In genomic region chr8:60982701-60983687, GRCm38 (mm10) we compare ENCODE assay signal across 7 mouse cellular contexts. TPM values are rescaled to one million over a fixed set of nuclear protein-coding genes. Genes with fewer than 3 reads are reported as not detected.
DNase-seq lines count a peak whose midpoint lies in the region; ATAC-seq lines count a peak whose summit lies in the region.

Clcn3 (minus strand) TSS chr8:60983300.

- WGBS in embryonic facial prominence, embryonic 11.5 days, result under 1% methylated on average over 101 of the region's 101 CpGs
- under 1% methylated on average over 101 of the region's 101 CpGs for WGBS in limb, embryonic 10.5 days
- WGBS in midbrain, embryonic 13.5 days, result under 1% methylated on average over 101 of the region's 101 CpGs

- no peaks in the 10 kb centered on the region for H3K4me1 ChIP-seq in embryonic facial prominence, embryonic 11.5 days (ENCODE audit: control insufficient read depth, insufficient read depth, low read length)
- H3K4me1 ChIP-seq in limb, embryonic 10.5 days, result peaks cover 10% of the 10 kb centered on the region
- peaks cover 22% of the 10 kb centered on the region for H3K4me1 ChIP-seq in midbrain, embryonic 13.5 days (replicated peaks)

- H3K4me3 ChIP-seq in embryonic facial prominence, embryonic 11.5 days (ENCODE audit: low read depth, low read length), result peak within 1 kb of the TSS; percentile 76
- peak within 1 kb of the TSS; percentile 84 for H3K4me3 ChIP-seq in limb, embryonic 10.5 days
- peak within 1 kb of the TSS; percentile 87 for H3K4me3 ChIP-seq in midbrain, embryonic 13.5 days (replicated peaks)

- H3K4me2 ChIP-seq in embryonic facial prominence, embryonic 11.5 days (ENCODE audit: low read depth, low read length), result peak within 1 kb of the TSS; percentile 90
- H3K4me2 ChIP-seq in midbrain, embryonic 13.5 days (replicated peaks), result peak within 1 kb of the TSS; percentile 97

- peak within 1 kb of the TSS; percentile 69 for H3K9ac ChIP-seq in embryonic facial prominence, embryonic 11.5 days (replicated peaks; ENCODE audit: low read length)
- H3K9ac ChIP-seq in midbrain, embryonic 13.5 days (replicated peaks), result peak within 1 kb of the TSS; percentile 86

- no peaks in the 10 kb centered on the region for H3K36me3 ChIP-seq in embryonic facial prominence, embryonic 11.5 days (replicated peaks; ENCODE audit: control insufficient read depth, insufficient read depth, low read depth, low read length)
- H3K36me3 ChIP-seq in limb, embryonic 10.5 days, result no peaks in the 10 kb centered on the region
- H3K36me3 ChIP-seq in midbrain, embryonic 13.5 days, result no peaks in the 10 kb centered on the region

- no peaks in the 10 kb centered on the region for H3K9me3 ChIP-seq in embryonic facial prominence, embryonic 11.5 days (replicated peaks; ENCODE audit: control insufficient read depth, low read length)
- H3K9me3 ChIP-seq in limb, embryonic 10.5 days (replicated peaks), result no peaks in the 10 kb centered on the region
- H3K9me3 ChIP-seq in midbrain, embryonic 13.5 days, result no peaks in the 10 kb centered on the region

- peak; percentile 100 for ATAC-seq in embryonic facial prominence, embryonic 11.5 days (replicated peaks; ENCODE audit: insufficient number of reproducible peaks, low FRiP score, low TSS enrichment, low read depth)
- ATAC-seq in granulocyte monocyte progenitor cell, adult 5-6 weeks (replicated peaks; ENCODE audit: poor library complexity, severe bottlenecking), result peak; percentile 90
- peak; percentile 99 for ATAC-seq in midbrain, embryonic 13.5 days

- 0 out of 2 replicates have a peak within 1 kb of the TSS, but pooled peaks have one; percentile 41 for H3K27ac ChIP-seq in embryonic facial prominence, embryonic 11.5 days (replicated peaks; ENCODE audit: low read depth, low read length)
- peak within 1 kb of the TSS; percentile 75 for H3K27ac ChIP-seq in limb, embryonic 10.5 days
- peak within 1 kb of the TSS; percentile 81 for H3K27ac ChIP-seq in midbrain, embryonic 13.5 days

- peak; percentile 99 for DNase-seq in adrenal gland, postnatal 14 days
- DNase-seq in embryonic facial prominence, embryonic 11.5 days (ENCODE audit: low spot score), result peak; percentile 98
- peak; percentile 98 for DNase-seq in kidney, adult 11 months
- DNase-seq in limb, embryonic 10.5 days (ENCODE audit: low spot score), result peak; percentile 98
- DNase-seq in spleen, adult 12 weeks (ENCODE audit: low spot score), result peak; percentile 99

- H3K27me3 ChIP-seq in embryonic facial prominence, embryonic 11.5 days (ENCODE audit: control insufficient read depth, insufficient read depth, low read length), result no peaks in the 10 kb centered on the region
- no peaks in the 10 kb centered on the region for H3K27me3 ChIP-seq in limb, embryonic 10.5 days (ENCODE audit: low read depth, poor library complexity, severe bottlenecking)
- H3K27me3 ChIP-seq in midbrain, embryonic 13.5 days, result no peaks in the 10 kb centered on the region

RNA-seq across cellular contexts. Expression of gene Clcn3, which starts in this region (rescaled TPM):
- 37.9 and 38.6 TPM in 2 replicates for total RNA-seq in adrenal gland, postnatal 14 days (2021)
- 18.0 and 19.7 TPM in 2 replicates for polyA plus RNA-seq in embryonic facial prominence, embryonic 11.5 days (2014; fragmentation: Nextera tagmentation; extraction: Ambion mirVana)
- total RNA-seq in granulocyte monocyte progenitor cell, adult 5-6 weeks (2014; fragmentation: Nextera tagmentation), result 14.8 and 19.5 TPM in 2 replicates
- total RNA-seq in granulocyte monocyte progenitor cell, adult 5-6 weeks (2017), result 26.7 and 28.8 TPM in 2 replicates
- 10.9 and 11.8 TPM in 2 replicates for polyA plus RNA-seq in limb, embryonic 10.5 days (2016; fragmentation: Nextera tagmentation; extraction: Ambion mirVana)
- 51.6 and 55.7 TPM in 2 replicates for polyA plus RNA-seq in midbrain, embryonic 13.5 days (2015; fragmentation: Nextera tagmentation; extraction: Ambion mirVana)

Comparison
In these comparisons a context has a peak if more than half of its experiments do, and no peak if none do; other contexts are left out.
1. Peak in every context shown above with its lines: DNase-seq, ATAC-seq, H3K4me3 ChIP-seq and H3K27ac ChIP-seq.